Mouse (Mus musculus): ENCODE results near the gene Sec14l3. TPM values are rescaled to one million over a fixed set of nuclear protein-coding genes. Genes with fewer than 3 reads are reported as not detected.

Gene Sec14l3
- polyA plus RNA-seq, 1 experiment from 2014 or later, result not detected

GRCm38 (mm10) chr11:4122226-4122625 is 57.6 kb downstream of the Sec14l3 start:
- Histone ChIP-seq H3K36me3 (ENCODE audit: control insufficient read depth, insufficient read depth, low read length) (no peaks in the 10 kb centered on the region), H3K27me3 (ENCODE audit: control insufficient read depth, insufficient read depth, low read length) (no peaks in the 10 kb centered on the region), H3K4me3 (ENCODE audit: low read depth, low read length) (no peak overlapping the region), H3K9ac (replicated peaks; ENCODE audit: low read depth, low read length) (no peak overlapping the region), H3K4me2 (replicated peaks; ENCODE audit: low read depth, low read length) (no peak overlapping the region), H3K27ac (ENCODE audit: low read length) (no peak overlapping the region), H3K9me3 (ENCODE audit: control insufficient read depth, low read depth, low read length) (0 out of 2 replicates have a peak, but pooled peaks cover 3% of the 10 kb centered on the region), H3K4me1 (ENCODE audit: control insufficient read depth, insufficient read depth, low read length) (peaks cover 12% of the 10 kb centered on the region; the same call in 1 of the 2 replicates)
- ATAC-seq (ENCODE audit: insufficient number of reproducible peaks, insufficient read depth, low FRiP score, low read depth), result no peak
- 66% methylated on average over 5 of the region's 5 CpGs for WGBS

DNA sequence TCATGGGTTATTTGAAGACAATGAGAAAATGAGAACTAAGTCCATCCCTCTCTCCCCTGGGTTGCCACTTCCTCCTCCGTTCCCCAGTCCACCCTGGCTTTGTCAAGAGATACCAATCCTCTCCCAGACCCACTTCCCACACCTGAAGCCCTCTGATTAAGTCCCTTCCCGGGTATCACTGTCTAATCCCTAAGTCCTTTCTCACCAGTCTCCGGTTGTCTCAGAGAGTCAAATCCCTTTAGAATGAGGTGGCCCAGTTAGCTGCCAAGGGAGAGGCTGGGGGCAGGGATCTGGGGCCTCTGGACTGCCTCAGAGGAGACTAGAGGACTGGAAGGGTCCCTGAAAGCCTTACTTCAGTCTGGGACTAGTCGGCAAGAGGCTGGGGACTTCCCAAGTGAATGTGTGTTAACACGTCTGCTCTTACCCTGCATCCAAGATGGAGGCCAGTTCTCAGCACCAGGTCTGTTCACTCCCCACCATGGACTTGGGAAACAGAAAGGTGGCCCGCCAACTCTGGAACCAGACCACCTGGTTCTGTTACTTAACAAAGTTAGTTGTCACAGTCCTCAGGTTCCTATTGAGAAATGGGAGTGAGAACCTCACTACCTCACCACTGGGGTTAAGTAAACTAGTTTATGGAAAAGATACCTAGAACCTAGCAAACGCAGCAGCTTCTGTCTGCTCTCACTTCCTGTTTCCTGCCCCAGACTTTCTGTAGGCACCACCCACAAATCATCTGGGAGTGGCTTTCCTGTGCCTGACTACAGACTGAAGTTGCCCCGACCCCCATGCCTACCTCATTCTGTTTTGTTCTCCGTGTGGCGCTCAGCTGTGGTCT is 58.3 kb downstream of the Sec14l3 start, which contains the start of gene Sec14l2:
Sec14l2 (minus strand) TSS at position 674 of the 838 bp plus-strand sequence.
- no peak for ATAC-seq (ENCODE audit: insufficient number of reproducible peaks, insufficient read depth, low FRiP score, low read depth)
- 72% methylated on average over 10 of the region's 10 CpGs for WGBS
- H3K36me3 ChIP-seq (ENCODE audit: control insufficient read depth, insufficient read depth, low read length), result no peaks in the 10 kb centered on the region
- H3K27me3 ChIP-seq (ENCODE audit: control insufficient read depth, insufficient read depth, low read length), result no peaks in the 10 kb centered on the region
- H3K9me3 ChIP-seq (ENCODE audit: control insufficient read depth, low read depth, low read length), result 0 out of 2 replicates have a peak, but pooled peaks cover 3% of the 10 kb centered on the region
- no peak within 1 kb of the TSS for H3K27ac ChIP-seq (ENCODE audit: low read length)
- peaks cover 8% of the 10 kb centered on the region; the same call in 1 of the 2 replicates for H3K4me1 ChIP-seq (ENCODE audit: control insufficient read depth, insufficient read depth, low read length)
- no peak within 1 kb of the TSS for H3K4me3 ChIP-seq (ENCODE audit: low read depth, low read length)
- no peak within 1 kb of the TSS for H3K9ac ChIP-seq (replicated peaks; ENCODE audit: low read depth, low read length)
- no peak within 1 kb of the TSS for H3K4me2 ChIP-seq (replicated peaks; ENCODE audit: low read depth, low read length)

GRCm38 (mm10) chr11:4123922-4124321 is 59.3 kb downstream of the Sec14l3 start:
- Histone ChIP-seq H3K4me2 (replicated peaks; ENCODE audit: low read depth, low read length) (no peak overlapping the region), H3K4me3 (ENCODE audit: low read depth, low read length) (no peak overlapping the region), H3K27me3 (ENCODE audit: control insufficient read depth, insufficient read depth, low read length) (no peaks in the 10 kb centered on the region), H3K27ac (ENCODE audit: low read length) (no peak overlapping the region), H3K9ac (replicated peaks; ENCODE audit: low read depth, low read length) (no peak overlapping the region), H3K36me3 (ENCODE audit: control insufficient read depth, insufficient read depth, low read length) (no peaks in the 10 kb centered on the region), H3K9me3 (ENCODE audit: control insufficient read depth, low read depth, low read length) (0 out of 2 replicates have a peak, but pooled peaks cover 3% of the 10 kb centered on the region), H3K4me1 (ENCODE audit: control insufficient read depth, insufficient read depth, low read length) (0 out of 2 replicates have a peak, but pooled peaks cover 3% of the 10 kb centered on the region)
- 70% methylated on average over 5 of the region's 5 CpGs for WGBS
- no peak for ATAC-seq (ENCODE audit: insufficient number of reproducible peaks, insufficient read depth, low FRiP score, low read depth)

DNA sequence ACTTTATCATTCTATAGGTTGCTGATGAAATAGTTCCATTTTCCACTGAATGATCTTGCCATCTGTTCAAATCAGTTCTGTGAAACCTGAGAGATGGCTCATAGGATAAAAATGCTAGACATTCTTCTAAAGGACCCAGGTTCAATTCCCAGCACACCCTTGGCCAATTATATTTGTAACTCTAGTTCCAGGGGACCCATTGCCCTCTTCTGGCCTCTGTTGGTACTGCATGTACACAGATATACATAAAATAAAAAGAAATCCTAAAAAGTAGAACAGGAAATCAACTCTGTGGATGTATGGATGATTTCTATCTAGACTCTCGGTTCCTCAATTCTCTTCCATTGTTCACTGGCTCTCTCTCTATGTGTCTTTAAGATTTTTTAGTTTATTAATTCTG is 62.4 kb downstream of the Sec14l3 start:
- WGBS, result 92% methylated on average over 1 of the region's 1 CpGs
- no peak overlapping the region for H3K27ac ChIP-seq (ENCODE audit: low read length)
- no peaks in the 10 kb centered on the region for H3K36me3 ChIP-seq (ENCODE audit: control insufficient read depth, insufficient read depth, low read length)
- no peaks in the 10 kb centered on the region for H3K27me3 ChIP-seq (ENCODE audit: control insufficient read depth, insufficient read depth, low read length)
- no peak overlapping the region for H3K4me3 ChIP-seq (ENCODE audit: low read depth, low read length)
- H3K9ac ChIP-seq (replicated peaks; ENCODE audit: low read depth, low read length), result no peak overlapping the region
- H3K9me3 ChIP-seq (ENCODE audit: control insufficient read depth, low read depth, low read length), result 0 out of 2 replicates have a peak, but pooled peaks cover 3% of the 10 kb centered on the region
- H3K4me1 ChIP-seq (ENCODE audit: control insufficient read depth, insufficient read depth, low read length), result no peaks in the 10 kb centered on the region
- no peak overlapping the region for H3K4me2 ChIP-seq (replicated peaks; ENCODE audit: low read depth, low read length)
- no peak for ATAC-seq (ENCODE audit: insufficient number of reproducible peaks, insufficient read depth, low FRiP score, low read depth)

Other genes with a start within 250 kb of the Sec14l3 start
- gene Osbp2, start 200.9 kb upstream of the Sec14l3 start, polyA plus RNA-seq (2014; fragmentation: Nextera tagmentation; extraction: Ambion mirVana), result 0.39 and 0.69 TPM in 2 replicates
- 0.12 and 0.13 TPM in 2 replicates for gene 4921536K21Rik, start 169.7 kb upstream of the Sec14l3 start, polyA plus RNA-seq (2014; fragmentation: Nextera tagmentation; extraction: Ambion mirVana)
- 12.3 and 13.2 TPM in 2 replicates for gene Dusp18, start 169.6 kb upstream of the Sec14l3 start, polyA plus RNA-seq (2014; fragmentation: Nextera tagmentation; extraction: Ambion mirVana)
- 3.7 and 4.1 TPM in 2 replicates for gene Slc35e4, start 150.2 kb upstream of the Sec14l3 start, polyA plus RNA-seq (2014; fragmentation: Nextera tagmentation; extraction: Ambion mirVana)
- gene Tcn2, start 132.7 kb upstream of the Sec14l3 start, polyA plus RNA-seq (2014; fragmentation: Nextera tagmentation; extraction: Ambion mirVana), result 38.9 and 42.2 TPM in 2 replicates
- 62.0 and 64.9 TPM in 2 replicates for gene Pes1, start 100.9 kb upstream of the Sec14l3 start, polyA plus RNA-seq (2014; fragmentation: Nextera tagmentation; extraction: Ambion mirVana)
- gene 4930556J24Rik, start 88.1 kb upstream of the Sec14l3 start, polyA plus RNA-seq (2014; fragmentation: Nextera tagmentation; extraction: Ambion mirVana), result 0.22 and 0.29 TPM in 2 replicates
- gene Gal3st1, start 81.2 kb upstream of the Sec14l3 start, polyA plus RNA-seq (2014; fragmentation: Nextera tagmentation; extraction: Ambion mirVana), result 13.1 and 15.3 TPM in 2 replicates
- gene Sec14l4, start 33.4 kb upstream of the Sec14l3 start, polyA plus RNA-seq (2014; fragmentation: Nextera tagmentation; extraction: Ambion mirVana), result 0.51 and 0.76 TPM in 2 replicates
- gene Mtfp1, start 30.6 kb downstream of the Sec14l3 start, polyA plus RNA-seq (2014; fragmentation: Nextera tagmentation; extraction: Ambion mirVana), result 14.5 and 15.5 TPM in 2 replicates
- gene Sec14l2, start 58.6 kb downstream of the Sec14l3 start, polyA plus RNA-seq (2014; fragmentation: Nextera tagmentation; extraction: Ambion mirVana), result 1.4 and 1.7 TPM in 2 replicates
- 32.3 and 32.7 TPM in 2 replicates for gene Rnf215, start 70.4 kb downstream of the Sec14l3 start, polyA plus RNA-seq (2014; fragmentation: Nextera tagmentation; extraction: Ambion mirVana)
- 4.4 and 5.7 TPM in 2 replicates for gene Ccdc157, start 95.5 kb downstream of the Sec14l3 start, polyA plus RNA-seq (2014; fragmentation: Nextera tagmentation; extraction: Ambion mirVana)
- gene Sf3a1, start 95.5 kb downstream of the Sec14l3 start, polyA plus RNA-seq (2014; fragmentation: Nextera tagmentation; extraction: Ambion mirVana), result 55.3 and 59.2 TPM in 2 replicates
- 17.2 and 19.3 TPM in 2 replicates for gene Tbc1d10a, start 121.9 kb downstream of the Sec14l3 start, polyA plus RNA-seq (2014; fragmentation: Nextera tagmentation; extraction: Ambion mirVana)
- 2.6 and 3.3 TPM in 2 replicates for gene Castor1, start 153.4 kb downstream of the Sec14l3 start, polyA plus RNA-seq (2014; fragmentation: Nextera tagmentation; extraction: Ambion mirVana)
- gene Osm, start 171.6 kb downstream of the Sec14l3 start, polyA plus RNA-seq (2014; fragmentation: Nextera tagmentation; extraction: Ambion mirVana), result 0.18 TPM in 1 of 2 replicates, not detected in the other
- 0.30 and 0.32 TPM in 2 replicates for gene Lif, start 192.7 kb downstream of the Sec14l3 start, polyA plus RNA-seq (2014; fragmentation: Nextera tagmentation; extraction: Ambion mirVana)